Mouse (Mus musculus): Measurements from ENCODE around the gene Tctn3.
"Not testable (repeated sequence)": the region's sequence is repeated elsewhere in the genome, so short reads cannot be mapped to it uniquely, and the experiment has no call there.

Gene Tctn3

GRCm38 (mm10) chr19:40621616-40622015, 9.6 kb upstream of the Tctn3 start:
- DNase-seq: not testable (repeated sequence)

- peak; percentile 31 for DNase-seq
These were observed 4.0 kb upstream of the Tctn3 start for GRCm38 (mm10) chr19:40616021-40616420.

- DNase-seq: no peak
These were observed 2.8 kb upstream of the Tctn3 start for GRCm38 (mm10) chr19:40614811-40615210.

GRCm38 (mm10) chr19:40607676-40608075, 4.4 kb downstream of the Tctn3 start:
- DNase-seq: no peak

- no peak for DNase-seq
These were observed 6.8 kb downstream of the Tctn3 start for GRCm38 (mm10) chr19:40605189-40605588.

GRCm38 (mm10) chr19:40601870-40602269, 10.2 kb downstream of the Tctn3 start:
- DNase-seq: no peak

GRCm38 (mm10) chr19:40600846-40601245, 11.2 kb downstream of the Tctn3 start:
- DNase-seq: not testable (repeated sequence)

- no peak for DNase-seq
These were observed 16.2 kb downstream of the Tctn3 start for GRCm38 (mm10) chr19:40595831-40596230.

GRCm38 (mm10) chr19:40595231-40595630, 16.8 kb downstream of the Tctn3 start:
- no peak for DNase-seq

- DNase-seq: no peak
These were observed 22.5 kb downstream of the Tctn3 start for GRCm38 (mm10) chr19:40589530-40589880.

GRCm38 (mm10) chr19:40588847-40589529, 23.0 kb downstream of the Tctn3 start:
- DNase-seq: peak; percentile 96

- peak; percentile 97 for DNase-seq
These were observed 23.8 kb downstream of the Tctn3 start, which contains the start of gene Aldh18a1 for GRCm38 (mm10) chr19:40588293-40588654. Aldh18a1 (minus strand) TSS chr19:40588463.

- DNase-seq: no peak
These were observed 24.3 kb downstream of the Tctn3 start for GRCm38 (mm10) chr19:40587491-40588292.

GRCm38 (mm10) chr19:40586908-40587307, 25.1 kb downstream of the Tctn3 start:
- no peak for DNase-seq

- no peak for DNase-seq
These were observed 30.4 kb downstream of the Tctn3 start for GRCm38 (mm10) chr19:40581662-40582061.

GRCm38 (mm10) chr19:40580902-40581301, 31.1 kb downstream of the Tctn3 start:
- DNase-seq: no peak

- DNase-seq: no peak
These were observed 36.6 kb downstream of the Tctn3 start for GRCm38 (mm10) chr19:40575438-40575837.

GRCm38 (mm10) chr19:40570726-40571125, 41.3 kb downstream of the Tctn3 start:
- no peak for DNase-seq

GRCm38 (mm10) chr19:40567616-40568015, 44.4 kb downstream of the Tctn3 start:
- no peak for DNase-seq

GRCm38 (mm10) chr19:40563880-40564645, 48.0 kb downstream of the Tctn3 start:
- DNase-seq: no peak

- DNase-seq: not testable (repeated sequence)
These were observed 50.5 kb downstream of the Tctn3 start for GRCm38 (mm10) chr19:40561521-40561920.

GRCm38 (mm10) chr19:40556029-40556428, 56.0 kb downstream of the Tctn3 start:
- DNase-seq: no peak

GRCm38 (mm10) chr19:40555136-40555535, 56.9 kb downstream of the Tctn3 start:
- no peak for DNase-seq

- DNase-seq: no peak
These were observed 57.7 kb downstream of the Tctn3 start for GRCm38 (mm10) chr19:40554343-40554742.

Data from thymus, postnatal 14 days (tissue).